13 mouse cellular contexts compared by ENCODE assay signal in the genomic region with DNA sequence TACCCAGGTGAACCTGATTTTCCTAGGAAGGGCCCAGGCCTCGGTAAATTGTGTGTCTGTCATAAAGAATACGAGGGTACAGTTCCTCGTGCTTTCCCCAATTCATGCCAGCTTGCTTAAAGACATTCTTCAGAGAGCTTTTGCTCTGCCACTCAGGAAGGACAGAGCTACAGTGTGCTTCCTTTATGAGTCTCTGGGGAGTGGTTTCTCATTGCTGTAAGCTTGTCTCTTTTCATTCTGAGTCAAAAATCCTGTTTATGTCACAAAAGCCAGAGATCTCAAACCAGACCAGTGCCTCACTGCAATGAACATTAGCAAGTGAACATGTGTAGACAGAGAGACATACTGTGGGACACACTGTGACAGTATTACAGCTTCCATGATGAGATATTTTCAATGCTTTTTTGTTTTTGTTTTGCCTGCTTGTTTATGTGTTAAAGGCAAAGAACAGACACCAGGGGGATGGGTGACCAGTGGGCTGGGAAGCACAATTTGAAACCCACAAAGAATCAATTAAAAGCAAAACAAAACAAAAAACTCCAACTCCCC. TPM values are rescaled to one million over a fixed set of nuclear protein-coding genes. Genes with fewer than 3 reads are reported as not detected.
A peak's percentile ranks its signal among the peaks of the same experiment; 100 is the strongest.
DNase-seq lines count a peak whose midpoint lies in the region; ATAC-seq lines count a peak whose summit lies in the region.
"Had no signal": no experiment of that assay in that cellular context is flagged by ENCODE, and none has a peak within 500 bp of the region (broad histone marks: within the 10 kb centered on the region; RNA-seq: fewer than 3 reads in every experiment).

No protein-coding gene starts in this region.

- peak overlapping the region; percentile 71 for H3K27ac ChIP-seq in kidney, embryonic 15.5 days
- H3K27ac ChIP-seq in forebrain, embryonic 15.5 days (replicated peaks) = peak overlapping the region; percentile 25; the same call in 1 of the 2 replicates
- H3K27ac ChIP-seq in midbrain, embryonic 16.5 days (ENCODE audit: low read length) = peak overlapping the region; percentile 3; the same call in 1 of the 2 replicates
- H3K27ac ChIP-seq: liver, embryonic 14.5 days; neural tube, embryonic 12.5 days had no signal

- no peak overlapping the region for H3K4me2 ChIP-seq in kidney, embryonic 15.5 days
- no peak overlapping the region for H3K4me2 ChIP-seq in forebrain, embryonic 15.5 days (replicated peaks)
- H3K4me2 ChIP-seq in midbrain, embryonic 16.5 days (ENCODE audit: low read length) = no peak overlapping the region
- H3K4me2 ChIP-seq: neural tube, embryonic 12.5 days had no signal

- no peaks in the 10 kb centered on the region for H3K9me3 ChIP-seq in kidney, embryonic 15.5 days (replicated peaks)
- H3K9me3 ChIP-seq in forebrain, embryonic 15.5 days = no peaks in the 10 kb centered on the region
- H3K9me3 ChIP-seq in midbrain, embryonic 16.5 days (replicated peaks; ENCODE audit: control insufficient read depth, low read length, poor library complexity, severe bottlenecking) = no peaks in the 10 kb centered on the region
- H3K9me3 ChIP-seq: G1E; neural tube, embryonic 12.5 days had no signal

- H3K9ac ChIP-seq in kidney, embryonic 15.5 days = no peak overlapping the region
- no peak overlapping the region for H3K9ac ChIP-seq in forebrain, embryonic 15.5 days (replicated peaks)
- no peak overlapping the region for H3K9ac ChIP-seq in midbrain, embryonic 16.5 days (ENCODE audit: low read depth, low read length)
- H3K9ac ChIP-seq: liver, embryonic 14.5 days; neural tube, embryonic 12.5 days had no signal

- no peak overlapping the region for H3K4me3 ChIP-seq in kidney, embryonic 15.5 days (replicated peaks)
- no peak overlapping the region for H3K4me3 ChIP-seq in forebrain, embryonic 15.5 days
- no peak overlapping the region for H3K4me3 ChIP-seq in midbrain, embryonic 16.5 days (ENCODE audit: low read depth, low read length)
- H3K4me3 ChIP-seq: neural tube, embryonic 12.5 days had no signal

- 48% methylated on average over 3 of the region's 3 CpGs for WGBS in kidney, embryonic 15.5 days
- 32% methylated on average over 3 of the region's 3 CpGs for WGBS in forebrain, embryonic 15.5 days
- WGBS in midbrain, embryonic 16.5 days = 67% methylated on average over 3 of the region's 3 CpGs

- no peaks in the 10 kb centered on the region for H3K27me3 ChIP-seq in kidney, embryonic 15.5 days
- no peaks in the 10 kb centered on the region for H3K27me3 ChIP-seq in forebrain, embryonic 15.5 days
- no peaks in the 10 kb centered on the region for H3K27me3 ChIP-seq in midbrain, embryonic 16.5 days (ENCODE audit: control insufficient read depth, insufficient read depth, low read depth, low read length)
- H3K27me3 ChIP-seq: neural tube, embryonic 12.5 days had no signal

- no peaks in the 10 kb centered on the region for H3K36me3 ChIP-seq in kidney, embryonic 15.5 days
- no peaks in the 10 kb centered on the region for H3K36me3 ChIP-seq in forebrain, embryonic 15.5 days
- no peaks in the 10 kb centered on the region for H3K36me3 ChIP-seq in midbrain, embryonic 16.5 days (ENCODE audit: control insufficient read depth, insufficient read depth, low read length)
- H3K36me3 ChIP-seq: G1E; neural tube, embryonic 12.5 days had no signal

- no peak for DNase-seq in kidney, adult 18-20 months
- DNase-seq in spleen, postnatal 36 days (ENCODE audit: low spot score in 2 of 2) = no peak
- no peak for DNase-seq in heart, adult 8-10 months (ENCODE audit: low spot score)
- DNase-seq: adrenal gland, postnatal 25 days had no signal

- H3K4me1 ChIP-seq in kidney, embryonic 15.5 days = peaks cover 11% of the 10 kb centered on the region
- peaks cover 10% of the 10 kb centered on the region for H3K4me1 ChIP-seq in forebrain, embryonic 15.5 days
- H3K4me1 ChIP-seq in midbrain, embryonic 16.5 days (ENCODE audit: control insufficient read depth, insufficient read depth, low read length) = no peaks in the 10 kb centered on the region

- no peak for ATAC-seq in kidney, embryonic 15.5 days (replicated peaks; ENCODE audit: low FRiP score)
- peak; percentile 29 for ATAC-seq in CD4-positive, CD25-positive, alpha-beta regulatory T cell, adult 4 months
- ATAC-seq in forebrain, embryonic 15.5 days (replicated peaks) = 0 out of 2 replicates have a peak, but pooled peaks have one; percentile 11
- peak; percentile 14; the same call in 1 of the 2 replicates for ATAC-seq in midbrain, embryonic 16.5 days
- no peak for ATAC-seq in monocyte, adult 5-6 weeks (replicated peaks; ENCODE audit: insufficient number of reproducible peaks, low FRiP score, low TSS enrichment, poor library complexity, severe bottlenecking)

RNA-seq across cellular contexts. Expression of a gene that starts 0.6 kb away (rescaled TPM):
- polyA plus RNA-seq in kidney, embryonic 15.5 days (2015; fragmentation: Nextera tagmentation; extraction: Ambion mirVana) = 3.1 and 3.9 TPM in 2 replicates
- polyA plus RNA-seq in CD4-positive, CD25-positive, alpha-beta regulatory T cell, adult 4 months (2017; shearing (Covaris generic)) = under 1 TPM; 0.13 to 0.75 TPM
- polyA plus RNA-seq in forebrain, embryonic 15.5 days (2015; fragmentation: Nextera tagmentation; extraction: Ambion mirVana) = 2.3 and 4.4 TPM in 2 replicates
- polyA plus RNA-seq in midbrain, embryonic 16.5 days (2015; fragmentation: Nextera tagmentation; extraction: Ambion mirVana) = 2.3 and 2.5 TPM in 2 replicates
- total RNA-seq in heart, adult 8-10 months (2022) = 1 to 10 TPM; 1.6 to 2.6 (median 2.4) TPM
- total RNA-seq in monocyte, adult 5-6 weeks (2017) = 4.1 to 13.8 TPM (median 10.6 TPM) in 3 replicates
- polyA plus RNA-seq: G1E had no signal

RNA-seq across cellular contexts. Expression of a gene that starts 30.9 kb away (rescaled TPM):
- 0.16 and 0.22 TPM in 2 replicates for polyA plus RNA-seq in kidney, embryonic 15.5 days (2015; fragmentation: Nextera tagmentation; extraction: Ambion mirVana)
- not detected for polyA plus RNA-seq in CD4-positive, CD25-positive, alpha-beta regulatory T cell, adult 4 months (2017; shearing (Covaris generic))
- 2.1 and 2.3 TPM in 2 replicates for polyA plus RNA-seq in forebrain, embryonic 15.5 days (2015; fragmentation: Nextera tagmentation; extraction: Ambion mirVana)
- polyA plus RNA-seq in midbrain, embryonic 16.5 days (2015; fragmentation: Nextera tagmentation; extraction: Ambion mirVana) = 0.50 and 0.60 TPM in 2 replicates
- 1 to 10 TPM in 2 of 4 experiments, under 1 TPM in 1, not detected in 1; 0.83 to 1.3 (median 1.1) TPM for total RNA-seq in heart, adult 8-10 months (2022)
- total RNA-seq in monocyte, adult 5-6 weeks (2017) = 1.6 to 5.2 TPM (median 4.0 TPM) in 3 replicates
- polyA plus RNA-seq: G1E; neural tube, embryonic 12.5 days had no signal

RNA-seq across cellular contexts. Expression of a gene that starts 31.8 kb away (rescaled TPM):
- polyA plus RNA-seq in kidney, embryonic 15.5 days (2015; fragmentation: Nextera tagmentation; extraction: Ambion mirVana) = not detected in 2 replicates
- polyA plus RNA-seq in CD4-positive, CD25-positive, alpha-beta regulatory T cell, adult 4 months (2017; shearing (Covaris generic)) = not detected
- not detected in 2 replicates for polyA plus RNA-seq in forebrain, embryonic 15.5 days (2015; fragmentation: Nextera tagmentation; extraction: Ambion mirVana)
- polyA plus RNA-seq in midbrain, embryonic 16.5 days (2015; fragmentation: Nextera tagmentation; extraction: Ambion mirVana) = not detected in 2 replicates
- total RNA-seq in heart, adult 8-10 months (2022) = under 1 TPM in 3 of 4 experiments, not detected in 1; 0.12 to 0.26 (median 0.22) TPM
- 1.5 to 2.3 TPM in 2 of 3 replicates, not detected in the other for total RNA-seq in monocyte, adult 5-6 weeks (2017)
- polyA plus RNA-seq: G1E; neural tube, embryonic 12.5 days had no signal

RNA-seq across cellular contexts. Expression of a gene that starts 39.1 kb away (rescaled TPM):
- polyA plus RNA-seq in kidney, embryonic 15.5 days (2015; fragmentation: Nextera tagmentation; extraction: Ambion mirVana) = 8.9 and 11.4 TPM in 2 replicates
- polyA plus RNA-seq in CD4-positive, CD25-positive, alpha-beta regulatory T cell, adult 4 months (2017; shearing (Covaris generic)) = 1 to 10 TPM in 1 of 2 experiments, under 1 TPM in 1; 0.56 to 1.2 TPM
- polyA plus RNA-seq in forebrain, embryonic 15.5 days (2015; fragmentation: Nextera tagmentation; extraction: Ambion mirVana) = 0.60 and 1.1 TPM in 2 replicates
- 0.94 and 1.1 TPM in 2 replicates for polyA plus RNA-seq in midbrain, embryonic 16.5 days (2015; fragmentation: Nextera tagmentation; extraction: Ambion mirVana)
- 1 to 10 TPM in 2 of 4 experiments, under 1 TPM in 2; 0.68 to 1.4 (median 0.95) TPM for total RNA-seq in heart, adult 8-10 months (2022)
- total RNA-seq in monocyte, adult 5-6 weeks (2017) = 76.0 to 85.9 TPM (median 84.7 TPM) in 3 replicates

RNA-seq across cellular contexts. Expression of a gene that starts 46.4 kb away (rescaled TPM):
- not detected in 2 replicates for polyA plus RNA-seq in kidney, embryonic 15.5 days (2015; fragmentation: Nextera tagmentation; extraction: Ambion mirVana)
- polyA plus RNA-seq in CD4-positive, CD25-positive, alpha-beta regulatory T cell, adult 4 months (2017; shearing (Covaris generic)) = not detected
- not detected in 2 replicates for polyA plus RNA-seq in forebrain, embryonic 15.5 days (2015; fragmentation: Nextera tagmentation; extraction: Ambion mirVana)
- not detected in 2 replicates for polyA plus RNA-seq in midbrain, embryonic 16.5 days (2015; fragmentation: Nextera tagmentation; extraction: Ambion mirVana)
- total RNA-seq in heart, adult 8-10 months (2022) = not detected
- total RNA-seq in monocyte, adult 5-6 weeks (2017) = not detected in 3 replicates
- total RNA-seq: adrenal gland, postnatal 25 days; common myeloid progenitor, adult 5-6 weeks; G1E had no signal
- polyA plus RNA-seq: G1E; liver, embryonic 14.5 days; neural tube, embryonic 12.5 days had no signal

Comparison
In these comparisons a context has a peak if more than half of its experiments do, and no peak if none do; other contexts are left out.
1. ATAC-seq: peak in CD4-positive, CD25-positive, alpha-beta regulatory T cell, adult 4 months (single experiment), forebrain, embryonic 15.5 days (single experiment) and midbrain, embryonic 16.5 days (single experiment); none in kidney, embryonic 15.5 days (single experiment) and monocyte, adult 5-6 weeks (single experiment).
2. H3K27ac ChIP-seq: peak in every context shown above with its lines; median percentile 71 in kidney, embryonic 15.5 days; 25 in forebrain, embryonic 15.5 days; 3 in midbrain, embryonic 16.5 days.